Mouse (Mus musculus): ENCODE results near the gene Sertad3. TPM values are rescaled to one million over a fixed set of nuclear protein-coding genes. Genes with fewer than 3 reads are reported as not detected.
A peak's percentile ranks its signal among the peaks of the same experiment; 100 is the strongest.

Sertad3 gene
- total and polyA plus RNA-seq, 3 experiments, result 2.0 to 6.7 TPM; not detected in 1

- H3K4me1 ChIP-seq (ENCODE audit: control insufficient read depth in 1 of 2, insufficient read depth in 2 of 2, low read length in 2 of 2), result peaks cover 6 to 11% of the 10 kb centered on the region in 2 experiments
- H3K36me3 ChIP-seq (ENCODE audit: control insufficient read depth in 1 of 2, insufficient read depth in 2 of 2, low read length in 2 of 2), result peaks cover 0 to 26% of the 10 kb centered on the region in 2 experiments; a peak in 3 of 4 replicates
- no peak overlapping the region for H3K4me3 ChIP-seq (ENCODE audit: control insufficient read depth in 1 of 2, insufficient read depth in 1 of 2, low read depth in 2 of 2, low read length in 2 of 2)
These were observed 13.9 kb upstream of the Sertad3 start for GRCm38 (mm10) chr7:27459640-27460039.

GRCm38 (mm10) chr7:27460477-27460876 lies 13.1 kb upstream of the Sertad3 start:
- H3K27ac ChIP-seq (ENCODE audit: control insufficient read depth, low read depth, low read length), result no peak overlapping the region

More at GRCm38 (mm10) chr7:27459640-27460039, 13.9 kb upstream of the Sertad3 start:
- TF ChIP-seq SIN3A (IDR thresholded peaks at IDR 0.05; ENCODE audit: low read length), result peak; percentile 54
- peak in 1 of 2 experiments; percentile 71; a peak in 1 of 4 replicates for TF ChIP-seq EP300 (IDR thresholded peaks at IDR 0.05; ENCODE audit: low read depth in 1 of 2, low read length in 2 of 2)
- TF ChIP-seq ZKSCAN1 (IDR thresholded peaks at IDR 0.05; ENCODE audit: low read depth, low read length), result no peak
- peak; percentile 46 for TF ChIP-seq TCF12 (IDR thresholded peaks at IDR 0.05; ENCODE audit: low read depth, low read length)
- peak; percentile 46; the same call in 1 of the 2 replicates for TF ChIP-seq GATA1 (IDR thresholded peaks at IDR 0.05; ENCODE audit: low read depth, low read length)
- peak; percentile 59 for TF ChIP-seq ETS1 (IDR thresholded peaks at IDR 0.05; ENCODE audit: low read depth, low read length)
- TF ChIP-seq USF1 (IDR thresholded peaks at IDR 0.05; ENCODE audit: low read depth, low read length), result peak; percentile 79
- TF ChIP-seq GABPA (IDR thresholded peaks at IDR 0.05; ENCODE audit: low read depth, low read length), result no peak
- TF ChIP-seq E2F4 (IDR thresholded peaks at IDR 0.05; ENCODE audit: borderline replicate concordance, low read depth, low read length), result no peak
- peak; percentile 76 for TF ChIP-seq MXI1 (IDR thresholded peaks at IDR 0.05; ENCODE audit: low read depth, low read length)
- 0 out of 2 replicates have a peak, but pooled peaks have one; percentile 13 for TF ChIP-seq MYC (IDR thresholded peaks at IDR 0.05; ENCODE audit: low read depth, low read length)
- TF ChIP-seq BHLHE40 (IDR thresholded peaks at IDR 0.05; ENCODE audit: borderline replicate concordance, low read depth, low read length), result peak; percentile 91
- no peak for TF ChIP-seq MEF2A (IDR thresholded peaks at IDR 0.05; ENCODE audit: extremely low read depth, insufficient replicate concordance, low read depth, low read length, poor library complexity, severe bottlenecking)
- TF ChIP-seq MYB (IDR thresholded peaks at IDR 0.05; ENCODE audit: low read depth, low read length), result peak; percentile 35; the same call in 1 of the 2 replicates
- no peak for TF ChIP-seq SMC3 (IDR thresholded peaks at IDR 0.05; ENCODE audit: low read depth, low read length)
- TF ChIP-seq CHD1 (IDR thresholded peaks at IDR 0.05; ENCODE audit: low read depth, low read length), result no peak
- TF ChIP-seq MAX (IDR thresholded peaks at IDR 0.05; ENCODE audit: low read length), result no peak
- TF ChIP-seq RCOR1 (IDR thresholded peaks at IDR 0.05; ENCODE audit: low read depth, low read length), result peak; percentile 34; the same call in 1 of the 2 replicates
- no peak for TF ChIP-seq POLR2AphosphoS5 (IDR thresholded peaks at IDR 0.05; ENCODE audit: borderline replicate concordance, low read depth, low read length)
- H3K27ac ChIP-seq (ENCODE audit: control insufficient read depth, low read depth, low read length), result peak overlapping the region; percentile 24; the same call in 1 of the 2 replicates
- no peaks in the 10 kb centered on the region for H3K27me3 ChIP-seq (ENCODE audit: control insufficient read depth in 1 of 2, insufficient read depth in 2 of 2, low read length in 2 of 2)
- H3K9me3 ChIP-seq (replicated peaks; ENCODE audit: insufficient read depth, low read length), result no peaks in the 10 kb centered on the region
- H3K9ac ChIP-seq (ENCODE audit: control insufficient read depth, low read depth, low read length, poor library complexity, severe bottlenecking), result no peak overlapping the region
- peaks cover 5% of the 10 kb centered on the region; the same call in 1 of the 2 replicates for H3K79me2 ChIP-seq (ENCODE audit: control insufficient read depth, insufficient read depth, low read length, poor library complexity)
- DNase-seq (ENCODE audit: low read depth, low spot score), result no peak

More at GRCm38 (mm10) chr7:27460477-27460876, 13.1 kb upstream of the Sertad3 start:
- Histone ChIP-seq H3K9me3 (replicated peaks; ENCODE audit: insufficient read depth, low read length) (no peaks in the 10 kb centered on the region), H3K4me3 (ENCODE audit: control insufficient read depth in 1 of 2, insufficient read depth in 1 of 2, low read depth in 2 of 2, low read length in 2 of 2) (no peak overlapping the region), H3K27me3 (ENCODE audit: control insufficient read depth in 1 of 2, insufficient read depth in 2 of 2, low read length in 2 of 2) (no peaks in the 10 kb centered on the region), H3K4me1 (ENCODE audit: control insufficient read depth in 1 of 2, insufficient read depth in 2 of 2, low read length in 2 of 2) (peaks cover 5 to 10% of the 10 kb centered on the region in 2 experiments), H3K9ac (ENCODE audit: control insufficient read depth, low read depth, low read length, poor library complexity, severe bottlenecking) (no peak overlapping the region), H3K79me2 (ENCODE audit: control insufficient read depth, insufficient read depth, low read length, poor library complexity) (peaks cover 5% of the 10 kb centered on the region; the same call in 1 of the 2 replicates), H3K36me3 (ENCODE audit: control insufficient read depth in 1 of 2, insufficient read depth in 2 of 2, low read length in 2 of 2) (peaks cover 0 to 22% of the 10 kb centered on the region in 2 experiments; a peak in 3 of 4 replicates)
- no peak for TF ChIP-seq ZMIZ1 (IDR thresholded peaks at IDR 0.05; ENCODE audit: low read depth, low read length)
- no peak for TF ChIP-seq NRF1 (IDR thresholded peaks at IDR 0.05; ENCODE audit: insufficient read depth, low read depth, low read length, poor library complexity, severe bottlenecking)
- TF ChIP-seq CTCF (IDR thresholded peaks at IDR 0.05 in 2 of 3, conservative IDR thresholded peaks at IDR 0.05 in 1 of 3; ENCODE audit: control insufficient read depth in 1 of 3, insufficient read depth in 1 of 3, low read depth in 2 of 3, low read length in 3 of 3, poor library complexity in 1 of 3, severe bottlenecking in 1 of 3), result no peak
- TF ChIP-seq RCOR1 (IDR thresholded peaks at IDR 0.05; ENCODE audit: low read depth, low read length), result no peak
- TF ChIP-seq MYB (IDR thresholded peaks at IDR 0.05; ENCODE audit: low read depth, low read length), result no peak
- no peak for TF ChIP-seq ZC3H11A (IDR thresholded peaks at IDR 0.05; ENCODE audit: low read depth, low read length)
- no peak for TF ChIP-seq SMC3 (IDR thresholded peaks at IDR 0.05; ENCODE audit: low read depth, low read length)
- TF ChIP-seq MAZ (IDR thresholded peaks at IDR 0.05; ENCODE audit: low read depth, low read length), result no peak
- TF ChIP-seq USF2 (IDR thresholded peaks at IDR 0.05; ENCODE audit: borderline replicate concordance in 1 of 2, insufficient read depth in 1 of 2, low read depth in 1 of 2, low read length in 2 of 2), result no peak
- no peak for TF ChIP-seq HCFC1 (IDR thresholded peaks at IDR 0.05; ENCODE audit: low read depth, low read length)
- TF ChIP-seq POLR2AphosphoS5 (IDR thresholded peaks at IDR 0.05; ENCODE audit: borderline replicate concordance, low read depth, low read length), result no peak
- DNase-seq (ENCODE audit: low read depth, low spot score), result no peak
